Mouse (Mus musculus): Measurements from ENCODE around the gene Tbxas1. TPM values are rescaled to one million over a fixed set of nuclear protein-coding genes. Genes with fewer than 3 reads are reported as not detected.
A peak's percentile ranks its signal among the peaks of the same experiment; 100 is the strongest.

Tbxas1 gene
- total RNA-seq, 2 experiments from 2014 or later, result 2.1 to 2.3 TPM

DNA sequence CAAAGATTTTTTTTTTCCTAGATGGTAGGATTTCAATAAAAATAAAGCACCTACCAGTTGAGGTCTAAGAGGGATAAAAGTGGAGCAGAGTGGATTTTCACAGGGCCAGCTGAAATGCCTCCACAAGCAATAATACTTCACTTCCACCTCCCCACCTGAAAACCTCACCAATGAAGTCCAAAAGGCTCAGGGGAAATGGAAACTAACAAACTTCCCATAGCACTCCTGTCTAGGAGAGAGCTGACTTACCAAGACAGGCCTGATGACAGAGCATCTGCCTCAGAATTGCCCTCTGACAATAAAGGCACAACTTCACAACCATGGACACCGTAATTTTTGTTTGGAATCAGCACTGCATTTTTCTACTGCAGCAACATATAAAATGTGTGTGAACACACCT, 15.4 kb upstream of the Tbxas1 start:
- no peak for DNase-seq

DNA sequence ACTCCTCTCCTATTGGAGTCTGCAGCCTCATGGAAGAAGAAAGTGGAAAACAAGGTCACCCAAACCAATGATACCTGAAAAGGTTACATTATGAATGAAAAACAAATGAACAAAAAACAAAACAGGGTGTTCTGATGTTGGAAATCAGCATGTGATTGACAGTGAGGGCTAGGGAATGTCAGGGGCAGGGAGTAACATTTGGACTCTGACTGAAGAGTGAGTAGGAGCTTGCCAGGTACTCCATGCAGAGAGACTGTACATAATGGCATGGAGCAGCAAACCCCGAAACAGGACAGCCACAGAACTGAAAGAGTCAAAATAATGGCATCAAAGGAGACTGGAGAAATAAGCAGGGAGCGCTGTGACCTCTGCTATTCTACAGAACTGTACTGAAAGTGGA, 14.9 kb upstream of the Tbxas1 start:
- DNase-seq, result no peak

DNA sequence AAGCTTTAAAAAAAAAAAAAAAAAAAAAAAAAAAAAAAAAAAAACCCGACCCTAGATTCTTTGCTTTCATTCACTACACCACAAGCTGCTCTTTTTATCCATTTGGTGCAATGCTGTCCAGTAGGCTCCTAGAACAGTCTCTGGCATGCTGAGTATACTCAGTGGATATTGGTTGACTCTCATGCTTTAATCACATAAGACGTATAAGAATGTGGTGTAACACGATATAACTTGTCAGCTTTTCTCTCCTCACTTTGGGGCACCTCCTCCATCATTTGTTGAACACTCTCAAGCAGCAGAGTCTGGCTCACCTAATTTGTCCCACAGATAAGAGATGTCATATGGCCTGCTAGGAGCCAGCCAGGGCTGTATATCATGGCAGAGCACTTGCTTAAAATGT, 11.6 kb upstream of the Tbxas1 start:
- no peak for DNase-seq

DNA sequence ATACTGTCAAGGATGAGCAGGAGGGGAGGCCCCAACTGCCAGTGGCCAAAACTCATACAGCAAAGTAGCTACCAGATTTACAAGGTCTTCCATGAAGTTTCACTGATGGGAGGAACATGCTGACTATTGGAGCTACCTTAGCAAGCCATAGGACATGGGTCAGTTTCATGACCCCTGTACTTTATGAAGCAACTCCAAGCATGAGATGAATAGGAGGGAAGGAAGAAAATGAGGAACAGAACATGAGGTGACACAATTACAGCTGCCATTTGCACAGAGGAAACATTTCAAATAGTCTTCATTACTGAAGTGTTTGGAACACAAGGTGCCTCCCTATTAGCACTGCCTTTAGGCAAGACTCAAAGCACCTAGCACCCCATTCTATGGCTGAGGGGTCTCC, 9.4 kb upstream of the Tbxas1 start:
- DNase-seq, result no peak

DNA sequence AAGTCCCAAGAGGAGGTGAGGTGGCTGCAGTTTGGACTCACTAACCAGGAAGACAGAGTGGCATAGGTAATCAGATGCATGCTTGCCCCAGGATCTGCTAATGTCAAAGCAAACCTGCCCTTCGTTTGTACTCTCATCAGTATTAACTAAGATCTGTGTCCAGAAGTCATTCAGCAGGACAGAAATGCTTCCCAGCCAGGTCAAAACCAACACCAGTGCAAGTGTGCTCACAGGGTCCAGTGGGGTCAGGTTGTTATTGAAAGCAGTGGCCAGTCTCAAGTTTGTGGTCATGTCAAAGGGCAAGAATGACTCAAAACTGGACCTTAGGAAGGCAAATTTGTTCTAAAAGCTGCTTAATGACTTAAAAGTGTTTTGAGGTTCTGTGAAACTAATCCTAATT, 8.8 kb upstream of the Tbxas1 start:
- no peak for DNase-seq

DNA sequence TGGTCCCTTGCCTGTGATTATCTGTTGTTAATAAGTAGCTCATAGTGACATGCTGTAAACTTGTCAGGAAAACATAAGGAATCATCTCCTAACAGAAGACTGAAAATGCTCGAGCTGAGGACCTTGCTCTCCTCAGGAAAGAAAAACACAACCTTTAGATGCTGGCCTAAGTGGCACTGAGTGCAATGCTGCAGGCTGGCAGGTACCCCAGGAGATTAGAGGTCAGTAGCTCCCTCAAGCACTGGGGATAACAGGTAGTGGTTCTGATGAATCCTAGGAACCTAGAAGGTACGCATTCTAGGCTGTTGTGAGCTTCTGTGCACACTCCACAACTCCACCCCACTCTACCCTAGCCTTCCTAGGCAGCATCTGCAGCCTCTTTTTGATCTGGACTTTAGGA, 8.4 kb upstream of the Tbxas1 start:
- DNase-seq, result no peak

DNA sequence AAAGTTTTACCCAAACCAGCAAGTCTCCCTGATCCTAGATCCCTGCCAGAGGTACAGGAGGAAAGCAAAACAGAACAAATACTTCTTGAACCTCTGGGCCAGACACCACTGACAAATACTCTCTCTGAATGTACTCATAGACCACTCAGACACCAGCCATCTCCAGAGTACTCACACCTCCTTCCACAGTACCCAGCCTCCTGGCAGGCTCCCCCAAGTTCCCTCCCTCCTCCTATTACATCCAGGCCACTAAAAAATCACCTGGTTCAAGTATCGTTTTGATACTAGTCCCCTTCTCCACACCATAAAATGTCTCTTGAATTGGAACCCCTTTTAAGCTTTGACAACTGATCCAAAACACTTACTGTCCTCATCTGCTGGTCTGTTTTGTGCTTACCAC, 7.9 kb upstream of the Tbxas1 start:
- no peak for DNase-seq

DNA sequence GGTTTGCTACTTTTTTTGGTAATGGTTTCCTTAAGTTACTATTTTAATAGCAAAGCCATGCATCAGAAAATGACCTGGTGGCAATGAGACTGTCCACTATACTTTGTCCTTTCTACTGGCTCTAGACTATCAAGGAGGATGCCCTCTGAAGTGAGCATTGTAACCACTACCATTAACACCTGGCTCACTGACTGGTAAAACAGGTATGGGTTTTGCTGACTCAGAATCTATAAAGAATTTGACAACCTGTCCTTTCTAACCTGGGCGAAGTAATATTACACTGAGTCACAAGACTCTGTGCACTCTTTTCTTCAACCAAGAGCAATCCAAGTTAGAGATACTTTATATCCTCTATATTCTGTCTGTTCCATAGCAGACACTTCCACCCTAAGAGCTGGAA, 6.2 kb upstream of the Tbxas1 start:
- DNase-seq, result no peak

DNA sequence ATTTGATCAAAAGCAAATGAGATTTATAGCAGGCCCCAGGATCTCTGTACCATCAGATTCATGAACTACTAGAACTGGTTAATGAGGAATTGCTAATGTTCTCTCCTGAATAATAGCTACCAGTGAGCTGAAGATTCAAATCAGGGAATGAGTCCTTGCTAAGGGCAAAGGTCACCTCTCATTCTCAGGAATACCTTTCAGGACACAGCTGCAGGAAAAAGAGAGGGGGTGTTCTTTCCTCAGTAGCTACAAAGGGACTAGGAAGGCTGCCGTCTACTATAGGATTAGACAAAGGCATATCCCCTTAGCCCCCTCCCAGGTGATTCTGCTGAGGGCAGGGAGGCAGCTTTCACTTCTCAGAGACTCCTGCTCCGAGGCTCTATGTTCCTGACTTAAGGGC, 5.1 kb upstream of the Tbxas1 start:
- DNase-seq, result no peak

DNA sequence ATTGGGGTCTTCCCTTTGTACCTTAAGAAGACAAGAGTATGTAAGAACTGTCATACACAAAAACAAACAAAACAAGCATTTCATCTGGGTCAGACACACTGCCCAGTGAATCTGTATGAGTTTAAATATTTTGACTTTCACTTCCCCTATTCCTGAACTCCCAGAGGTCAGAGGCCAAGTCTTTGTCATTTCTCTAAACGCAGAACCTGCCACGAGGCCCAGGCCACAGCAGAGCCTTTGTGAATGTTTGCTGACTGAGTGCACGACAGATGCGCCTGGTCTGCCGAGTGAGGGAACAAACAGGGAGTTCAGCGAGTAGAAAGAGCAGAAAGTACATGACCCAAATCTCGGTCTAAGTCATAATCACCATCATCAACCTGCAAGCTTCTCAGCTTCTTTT, 4.2 kb upstream of the Tbxas1 start:
- DNase-seq, result no peak

DNA sequence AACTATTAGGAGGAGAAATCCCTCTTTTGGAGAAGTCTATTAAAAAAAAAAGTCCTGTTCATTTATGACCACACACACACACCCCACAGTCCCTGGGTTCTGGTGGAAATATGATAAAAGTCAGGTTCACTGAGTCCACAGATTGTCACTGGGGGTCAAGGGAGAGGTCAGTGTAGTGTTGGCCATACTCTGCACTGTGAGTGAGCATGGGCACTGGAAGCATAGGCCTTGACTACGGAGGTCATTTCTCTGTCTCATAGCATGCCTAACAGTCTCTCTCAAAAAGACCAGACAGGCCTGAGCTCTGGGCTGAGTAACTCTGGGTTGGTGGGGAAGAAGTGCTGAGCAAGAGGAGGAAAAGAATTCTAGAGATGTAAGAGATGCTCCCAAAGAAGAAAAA, 1.9 kb upstream of the Tbxas1 start:
- DNase-seq, result no peak

DNA sequence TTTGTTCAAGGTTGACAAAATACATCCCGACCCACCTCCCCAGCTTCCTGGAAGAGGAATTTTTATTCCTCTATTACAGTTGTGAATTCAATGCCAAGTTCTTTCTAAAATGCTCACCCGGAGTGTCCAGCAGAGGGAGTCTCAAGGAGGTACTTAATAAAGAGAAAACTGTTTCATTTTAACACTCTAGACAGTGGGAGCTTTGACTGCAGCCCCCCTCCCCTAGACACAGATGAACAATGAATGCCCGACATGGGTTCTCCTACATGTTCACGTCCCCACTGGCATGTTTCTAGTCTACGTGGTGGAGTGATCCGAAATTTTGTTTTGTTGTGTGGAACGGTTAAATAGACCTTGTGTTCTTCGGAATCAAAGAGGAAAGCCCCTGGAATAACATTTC, 1.2 kb upstream of the Tbxas1 start:
- DNase-seq, result peak; percentile 42 to 49

DNA sequence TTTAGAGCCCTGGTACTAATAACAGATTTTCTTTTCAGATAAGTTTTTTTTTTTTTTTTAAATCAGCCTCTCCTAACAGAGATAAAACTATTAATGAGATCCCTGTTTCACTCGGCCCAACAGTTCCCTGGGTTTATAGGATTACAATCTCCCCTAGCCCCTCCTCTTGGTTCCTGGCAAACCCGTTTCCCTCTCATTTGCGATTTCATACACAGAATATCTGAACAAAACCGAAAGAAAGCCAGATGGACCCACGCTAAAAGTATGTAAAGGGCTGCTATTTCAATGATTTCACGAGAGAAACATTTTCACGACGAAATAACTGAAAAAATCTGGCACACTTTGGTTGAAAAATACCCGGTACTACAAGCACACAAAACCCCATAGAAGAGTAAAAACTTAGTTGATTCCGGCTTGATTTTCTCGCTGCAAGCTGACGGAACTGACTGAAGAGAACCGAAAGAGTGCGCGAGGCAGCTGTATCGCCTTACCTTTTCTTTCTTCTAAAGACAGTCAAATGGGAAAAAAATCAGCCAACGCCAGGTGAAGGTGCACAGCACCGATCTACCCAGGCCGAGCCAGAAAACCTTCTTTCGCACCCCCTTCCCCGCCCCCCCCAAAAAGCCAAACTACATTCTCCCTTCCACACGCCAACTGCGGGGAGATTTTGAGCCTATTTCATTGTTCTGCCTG, 493 bp upstream of the Tbxas1 start:
- DNase-seq, result no peak

DNA sequence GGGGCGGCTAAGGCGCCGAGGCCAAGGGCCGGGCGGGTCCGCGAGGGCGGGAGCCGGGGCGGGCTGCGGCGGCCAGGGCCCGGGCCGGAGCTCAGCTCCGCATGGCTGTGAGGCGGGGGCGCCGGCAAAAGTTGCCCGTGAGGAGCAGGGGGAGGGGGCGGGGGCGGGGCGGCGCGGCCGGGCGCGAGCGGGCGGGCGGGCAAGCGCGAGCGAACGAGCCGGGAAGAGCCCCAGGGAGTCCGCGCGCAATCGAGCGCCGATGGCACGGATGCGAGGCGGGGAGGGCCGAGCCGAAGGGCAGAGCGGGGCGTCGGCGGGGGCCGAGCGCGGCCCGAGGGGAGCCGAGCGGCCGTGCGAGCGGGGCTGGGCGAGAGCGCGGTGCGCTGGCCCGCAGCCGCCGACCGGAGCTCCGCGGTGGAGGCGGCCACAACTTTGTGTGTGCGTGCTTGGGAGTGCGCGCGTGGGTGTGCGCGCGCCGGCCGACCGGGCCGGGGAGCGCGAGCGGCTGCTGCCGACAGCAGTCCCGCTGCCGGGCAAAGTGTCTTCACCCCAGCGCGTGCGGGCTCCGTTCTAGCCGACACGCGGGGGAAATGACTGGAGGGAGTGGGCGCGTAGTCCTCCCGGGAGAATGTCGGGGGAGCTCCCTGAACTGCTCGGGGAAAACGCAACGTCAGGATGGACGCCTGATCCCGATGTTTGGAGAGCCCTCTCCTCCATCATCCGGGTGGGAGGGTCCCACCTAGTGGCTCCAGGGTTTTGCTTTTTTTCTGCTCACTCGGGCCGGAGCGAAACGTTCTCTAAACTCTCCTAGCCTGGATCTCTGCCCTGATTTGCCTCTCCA, 1.1 kb downstream of the Tbxas1 start, which contains the start of gene Hipk2:
TSS of gene Hipk2 (minus strand) at position 95 of the 841 bp plus-strand sequence.
- peak; percentile 72 to 76 for DNase-seq

DNA sequence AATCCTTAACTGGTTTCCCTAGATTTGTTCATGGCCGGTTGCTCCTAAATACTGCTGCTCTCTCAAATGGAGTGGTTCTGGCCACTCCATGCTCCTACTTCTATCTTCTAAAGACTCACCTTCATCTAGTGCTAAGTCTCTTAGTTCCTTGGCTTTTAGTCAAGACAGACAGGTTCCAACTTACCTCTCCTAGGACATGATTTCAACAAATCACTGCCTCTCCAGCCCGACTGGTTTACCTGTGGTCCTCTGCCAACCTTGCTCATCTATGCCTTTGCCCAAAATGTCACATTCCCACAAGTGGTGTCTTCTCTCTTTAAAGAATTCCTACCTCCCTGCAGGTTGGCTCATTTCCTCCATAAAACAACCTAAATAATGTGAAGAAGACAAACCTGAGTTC, 2.5 kb downstream of the Tbxas1 start:
- no peak for DNase-seq

DNA sequence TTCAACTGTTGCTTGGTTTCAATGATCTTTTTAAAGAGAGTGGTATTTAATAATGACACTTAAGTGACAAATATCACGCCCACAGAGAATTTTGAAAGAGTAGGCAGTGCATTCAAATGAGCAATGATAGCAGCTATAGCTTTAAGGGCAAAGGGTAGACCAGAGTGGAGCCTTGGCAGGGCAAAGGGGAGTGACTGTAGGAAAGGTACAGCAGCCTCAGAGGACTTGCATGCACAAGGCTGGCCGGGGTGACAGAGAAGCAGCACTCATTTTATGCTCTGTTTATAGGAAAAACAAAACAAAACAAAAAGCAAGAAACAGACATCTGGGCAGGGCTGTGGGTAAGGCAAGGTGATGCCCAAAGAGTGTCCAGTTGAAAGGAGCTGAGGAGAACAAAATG, 6.3 kb downstream of the Tbxas1 start:
- DNase-seq, result no peak

DNA sequence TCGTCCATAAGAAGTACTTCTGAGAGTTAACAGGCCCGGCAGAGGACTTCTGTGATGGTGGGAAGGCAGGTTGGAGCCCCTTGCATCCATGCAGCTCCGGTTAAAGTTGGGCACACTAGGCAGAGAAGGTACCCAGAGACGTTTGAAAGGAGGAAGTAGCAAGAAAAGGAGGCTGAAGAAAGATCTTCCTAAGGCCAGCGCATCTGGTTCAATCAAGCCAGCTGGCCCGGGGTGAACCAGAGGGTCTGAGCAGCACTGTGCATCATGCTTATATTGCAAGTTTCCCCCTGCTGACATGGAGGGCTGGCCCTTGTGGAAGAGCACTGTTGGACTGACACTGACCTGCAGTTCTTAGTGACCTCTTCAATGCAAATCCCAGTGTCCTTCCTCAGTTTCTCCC, 6.8 kb downstream of the Tbxas1 start:
- DNase-seq, result no peak

DNA sequence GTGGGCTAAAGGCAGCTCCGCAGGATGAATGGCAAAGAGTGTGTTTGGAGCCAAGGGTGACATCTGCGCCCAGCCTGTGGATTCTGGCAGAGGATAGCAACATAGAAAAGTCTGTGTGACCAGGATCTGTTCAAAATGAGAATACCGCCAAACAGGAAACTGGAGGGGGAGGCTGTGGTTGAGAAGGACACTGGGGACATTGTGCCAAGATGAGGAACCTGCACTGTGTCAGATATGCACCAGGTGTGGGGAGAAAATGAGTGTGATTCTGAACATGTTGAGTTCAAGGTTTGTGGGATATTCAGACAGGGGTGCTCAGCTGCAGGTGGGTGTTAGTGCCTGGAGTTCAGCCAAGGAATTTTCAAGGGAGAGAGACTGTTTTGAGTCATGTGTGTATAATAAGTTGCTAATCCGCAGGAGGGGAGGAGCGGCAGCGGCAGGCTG, 7.5 kb downstream of the Tbxas1 start:
- peak; percentile 18 to 30 for DNase-seq

DNA sequence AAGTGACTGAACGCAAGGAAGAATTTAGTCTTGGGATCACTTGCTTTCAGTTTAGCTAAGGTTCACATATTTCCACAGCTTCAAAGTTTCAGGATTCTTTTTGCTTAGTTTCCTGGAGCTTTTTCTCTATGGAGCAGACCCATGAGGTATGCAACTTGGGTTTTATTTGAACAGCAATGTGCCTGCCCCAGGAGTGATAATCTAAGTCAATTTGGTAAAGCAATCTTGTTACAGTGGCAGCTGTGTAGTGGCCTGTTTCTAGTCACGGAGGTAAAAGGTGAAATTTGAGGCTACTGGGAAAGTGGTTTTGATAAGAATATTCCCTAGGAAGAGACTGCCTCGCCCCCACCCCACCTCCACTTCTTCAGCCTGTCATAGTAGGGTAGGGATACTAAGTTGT, 9.3 kb downstream of the Tbxas1 start:
- no peak for DNase-seq

DNA sequence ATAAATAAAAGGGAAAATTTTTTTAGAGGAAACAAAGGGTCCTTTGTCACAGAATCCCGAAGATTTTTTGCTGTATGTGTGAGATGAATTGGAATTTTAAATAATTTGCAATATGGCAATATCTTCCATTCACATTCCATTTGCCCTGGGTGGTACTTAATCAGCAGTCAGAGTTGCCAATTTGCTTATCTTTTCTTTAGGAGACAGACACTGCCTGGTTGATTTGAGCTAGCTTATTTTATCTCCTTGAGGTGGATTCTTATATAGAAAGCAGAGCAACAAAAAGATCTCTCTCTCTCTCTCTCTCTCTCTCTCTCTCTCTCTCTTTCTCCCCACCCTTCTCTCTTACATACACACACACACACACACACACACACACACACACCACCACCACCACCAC, 9.9 kb downstream of the Tbxas1 start:
- no peak for DNase-seq

DNA sequence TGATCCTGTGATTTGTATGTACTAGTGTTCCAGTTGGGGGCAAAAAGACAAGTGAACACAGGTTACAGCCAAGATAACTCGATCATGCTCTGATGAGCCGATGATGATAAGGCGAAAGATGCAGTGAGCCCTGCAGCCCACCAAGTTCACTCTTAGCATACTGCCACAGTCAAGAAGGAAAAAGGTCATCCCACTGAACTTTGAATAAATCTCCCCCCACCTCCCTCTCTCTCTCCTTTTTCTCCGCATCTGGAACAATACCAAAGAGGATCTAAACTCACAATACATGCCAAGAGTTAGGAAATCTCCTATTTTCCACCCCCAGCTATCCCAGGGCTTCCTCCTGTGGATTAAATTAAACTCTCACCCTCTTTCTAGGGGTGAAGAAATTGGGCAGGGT, 12.2 kb downstream of the Tbxas1 start:
- DNase-seq, result no peak

DNA sequence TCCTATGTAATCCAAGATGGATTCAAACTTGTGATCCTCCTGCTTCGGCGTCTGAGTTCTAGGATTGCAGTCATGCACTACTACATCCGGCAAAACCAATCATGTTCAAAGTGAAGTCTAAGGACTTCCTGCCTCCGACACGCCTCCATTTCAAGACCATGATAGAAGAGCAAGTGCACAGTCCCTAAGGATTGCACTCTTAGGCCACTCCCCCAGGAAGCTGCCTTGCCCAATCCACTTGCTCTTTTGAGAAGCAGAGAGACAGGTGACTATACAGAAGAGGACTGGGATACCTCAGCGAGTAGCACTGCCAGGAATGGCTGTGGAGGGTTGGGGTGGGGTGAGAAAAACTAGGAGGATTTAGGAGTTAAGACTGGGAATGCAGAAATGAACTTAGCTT, 14.0 kb downstream of the Tbxas1 start:
- no peak for DNase-seq

DNA sequence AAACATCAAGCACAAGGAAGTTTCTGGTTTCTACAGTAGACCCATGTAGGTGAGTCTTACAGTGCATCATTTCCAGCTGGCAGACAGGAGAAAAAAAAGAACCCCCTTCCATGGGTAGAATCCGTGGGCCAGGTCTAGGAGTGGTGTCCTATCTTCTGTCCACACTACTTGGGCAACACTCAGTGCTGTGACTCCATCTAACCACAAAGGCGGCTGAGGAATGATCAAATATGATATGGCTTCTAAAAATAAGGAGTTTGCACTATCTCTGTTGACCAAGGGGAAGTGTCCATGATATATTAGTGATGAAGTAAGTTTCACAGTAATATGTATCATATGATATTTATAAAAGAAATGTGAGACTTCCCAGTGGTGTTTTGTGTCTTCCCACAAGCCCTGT, 16.8 kb downstream of the Tbxas1 start:
- no peak for DNase-seq

DNA sequence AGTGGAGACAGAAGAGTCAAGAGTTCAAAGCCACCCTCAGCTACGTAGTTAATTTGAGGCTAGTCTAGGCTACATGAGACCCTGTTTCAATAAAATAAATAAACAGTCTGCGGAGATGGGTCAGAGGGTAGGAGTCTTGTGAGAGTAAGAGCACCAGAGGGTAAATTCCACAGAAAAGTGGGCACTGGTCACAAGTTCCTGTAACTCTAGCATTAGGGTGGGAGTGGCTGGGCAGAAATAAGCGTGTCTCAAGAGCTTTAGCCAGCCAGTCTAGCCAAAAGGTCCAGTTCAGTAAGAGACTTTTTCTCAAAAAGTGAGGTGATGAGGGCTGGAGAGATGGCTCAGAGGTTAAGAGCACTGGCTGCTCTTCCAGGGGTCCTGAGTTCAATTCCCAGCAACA, 18.4 kb downstream of the Tbxas1 start:
- DNase-seq, result no peak

Measured in layer of hippocampus, postnatal 36 days (tissue).